Mouse (Mus musculus) adrenal gland, postnatal 36 days (tissue): ENCODE results near the gene Gm12184. TPM values are rescaled to one million over a fixed set of nuclear protein-coding genes. Genes with fewer than 3 reads are reported as not detected.
"Not testable (repeated sequence)": the region's sequence is repeated elsewhere in the genome, so short reads cannot be mapped to it uniquely, and the experiment has no call there.

Experiments used
- DNase-seq, 2 experiments: peaks; one replicate each; pipeline ENCODE4 v3.0.0; 2021; ENCODE audit warnings: mixed read lengths in 1 of 2
- total RNA-seq, 2 experiments: library from RNA; stranded (reverse); gene quantifications; 2 replicates each; pipeline ENCODE4 v1.2.3; 2021

The Gm12184 gene
- total RNA-seq, 2 experiments from 2014 or later, result 1.4 to 3.2 TPM

DNA sequence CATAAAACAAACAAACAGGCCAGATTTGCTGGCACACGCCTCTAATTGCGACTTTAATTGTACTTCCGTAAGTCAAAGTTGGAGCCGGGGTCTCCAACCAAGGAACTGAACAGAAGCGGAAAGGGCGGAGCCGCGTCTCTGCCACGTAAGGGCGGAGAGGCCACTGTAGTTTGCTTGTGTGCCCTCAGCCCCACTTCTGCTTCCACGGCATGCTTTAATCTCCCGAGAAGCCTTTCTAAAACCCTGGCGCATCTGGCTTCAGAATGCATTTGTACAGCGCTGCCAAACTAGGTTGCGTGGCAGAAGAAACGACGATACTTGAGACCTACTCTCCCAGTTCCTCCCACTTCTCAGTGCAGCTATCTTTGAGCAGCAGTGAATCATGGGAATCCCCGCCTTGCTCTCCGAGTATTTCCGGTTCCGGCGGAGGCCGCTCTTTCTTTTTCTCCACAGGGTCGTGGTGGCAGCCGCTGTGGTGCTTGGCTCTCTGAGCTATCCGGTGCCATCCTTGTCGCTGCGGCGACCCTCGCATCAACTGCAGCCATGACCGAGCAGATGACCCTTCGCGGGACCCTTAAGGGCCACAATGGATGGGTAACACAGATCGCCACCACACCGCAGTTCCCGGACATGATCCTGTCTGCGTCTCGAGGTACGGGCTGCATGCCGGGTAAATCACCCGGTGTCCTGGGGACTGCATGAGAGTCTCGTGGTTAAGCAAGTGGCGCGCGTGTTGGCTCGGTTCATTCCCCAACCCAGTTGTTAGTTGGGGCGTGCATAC lies 26.3 kb downstream of the Gm12184 start, which contains the start of gene Rack1:
Gene Rack1 (plus strand): TSS at position 412 of the 781 bp plus-strand sequence.
- peak; percentile 91 to 92 for DNase-seq

- no peak for DNase-seq
Measured at GRCm38 (mm10) chr11:48798984-48799920, 27.2 kb downstream of the Gm12184 start.

DNA sequence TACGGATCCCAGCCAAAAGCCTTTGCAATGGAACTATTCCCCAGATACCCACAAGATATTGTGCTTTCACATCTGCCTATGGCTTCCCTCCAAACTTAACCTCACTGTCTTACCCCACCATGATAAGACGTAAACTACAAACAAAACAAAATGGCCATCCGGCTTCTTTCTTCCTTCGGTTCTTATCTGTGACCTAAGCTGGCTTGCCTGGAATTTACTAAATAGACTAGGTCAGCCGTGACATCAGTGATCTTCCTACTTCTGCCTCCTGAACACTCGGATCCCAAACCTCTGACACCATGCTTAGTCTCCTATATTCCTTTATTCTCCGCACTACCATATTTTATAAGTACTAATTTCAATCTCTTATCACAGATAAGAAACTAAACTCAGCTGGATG lies 28.1 kb downstream of the Gm12184 start:
- no peak for DNase-seq

- no peak for DNase-seq
Measured at GRCm38 (mm10) chr11:48797287-48797686, 29.2 kb downstream of the Gm12184 start.

GRCm38 (mm10) chr11:48796290-48796689 lies 30.2 kb downstream of the Gm12184 start:
- DNase-seq, result no peak

- no peak for DNase-seq
Measured at GRCm38 (mm10) chr11:48795221-48795620, 31.2 kb downstream of the Gm12184 start.

DNA sequence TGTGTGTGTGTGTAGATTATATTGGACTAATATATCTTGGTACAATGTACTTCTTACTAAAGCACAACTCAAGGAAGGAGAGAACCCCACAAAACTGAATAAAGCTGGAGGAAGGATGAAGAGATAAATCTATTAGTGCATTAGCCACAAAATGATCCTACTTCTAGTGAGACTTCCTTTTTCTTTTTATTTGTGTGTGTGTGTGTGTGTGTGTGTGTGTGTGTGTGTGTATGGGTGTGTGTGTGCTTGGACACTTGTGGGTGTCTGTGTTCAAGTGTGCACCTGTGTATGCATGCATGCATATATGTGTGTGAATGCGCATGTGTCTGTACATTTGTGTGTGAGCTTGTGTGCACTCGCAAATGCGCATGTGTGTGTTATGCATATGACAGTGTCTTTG lies 33.3 kb downstream of the Gm12184 start:
- no peak for DNase-seq

DNA sequence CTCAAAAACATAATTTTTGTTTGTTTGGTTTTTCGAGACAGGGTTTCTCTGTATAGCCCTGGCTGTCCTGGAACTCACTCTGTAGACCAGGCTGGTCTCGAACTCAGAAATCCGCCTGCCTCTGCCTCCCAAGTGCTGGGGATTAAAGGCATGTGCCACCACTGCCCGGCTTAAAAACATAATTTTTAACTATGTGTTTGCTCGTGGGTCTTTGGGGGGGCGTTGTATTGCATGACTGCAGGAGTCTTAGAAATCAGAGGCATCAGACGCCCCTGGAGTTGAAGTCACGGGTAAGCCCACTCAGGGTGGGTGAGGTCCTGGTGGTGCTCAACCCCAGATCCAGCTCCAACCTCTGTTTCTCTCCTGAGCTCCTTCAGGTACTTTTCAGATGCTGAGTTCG lies 34.6 kb downstream of the Gm12184 start:
- DNase-seq, result not testable (repeated sequence)

DNA sequence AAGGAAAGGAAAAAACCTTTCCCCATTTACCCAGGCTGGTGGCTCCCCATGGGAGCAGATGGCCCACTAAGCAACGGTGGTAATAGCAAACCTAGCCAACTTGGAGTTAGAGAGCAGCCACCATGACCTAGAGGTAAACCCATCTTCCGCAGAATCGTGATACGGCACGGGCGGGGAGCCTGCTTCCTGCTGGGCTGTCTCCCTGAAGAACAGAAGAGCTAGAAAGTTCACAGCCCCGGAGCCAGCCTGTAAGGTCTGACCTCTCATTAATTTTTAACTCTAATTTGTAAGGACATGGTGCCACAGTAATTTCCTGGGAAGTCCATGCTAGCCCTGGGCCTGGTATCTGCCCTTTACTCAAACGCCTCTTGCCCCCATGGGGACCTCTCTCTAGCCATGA lies 35.5 kb downstream of the Gm12184 start:
- DNase-seq, result no peak

GRCm38 (mm10) chr11:48789973-48790823 lies 36.3 kb downstream of the Gm12184 start:
- DNase-seq, result peak; percentile 89 to 93

DNA sequence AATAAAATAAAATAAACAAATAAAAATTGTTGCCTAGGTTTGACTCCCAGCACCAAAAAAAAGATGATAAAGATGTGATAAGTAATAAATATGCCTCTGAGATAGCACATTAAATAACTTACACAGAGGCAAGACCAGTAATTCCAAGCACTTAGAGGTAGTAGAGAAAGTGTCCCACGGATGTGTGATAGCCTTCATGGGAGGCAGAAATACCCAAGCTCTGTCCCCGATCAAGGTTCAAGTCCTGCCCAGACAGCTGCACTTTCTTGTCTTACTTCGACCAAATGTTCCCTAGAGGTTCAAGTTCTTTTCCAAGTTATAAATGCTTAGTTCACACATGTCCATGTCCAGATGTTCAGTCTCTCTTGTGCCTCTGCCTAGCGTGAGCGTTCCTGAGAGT lies 37.2 kb downstream of the Gm12184 start:
- DNase-seq, result no peak

DNA sequence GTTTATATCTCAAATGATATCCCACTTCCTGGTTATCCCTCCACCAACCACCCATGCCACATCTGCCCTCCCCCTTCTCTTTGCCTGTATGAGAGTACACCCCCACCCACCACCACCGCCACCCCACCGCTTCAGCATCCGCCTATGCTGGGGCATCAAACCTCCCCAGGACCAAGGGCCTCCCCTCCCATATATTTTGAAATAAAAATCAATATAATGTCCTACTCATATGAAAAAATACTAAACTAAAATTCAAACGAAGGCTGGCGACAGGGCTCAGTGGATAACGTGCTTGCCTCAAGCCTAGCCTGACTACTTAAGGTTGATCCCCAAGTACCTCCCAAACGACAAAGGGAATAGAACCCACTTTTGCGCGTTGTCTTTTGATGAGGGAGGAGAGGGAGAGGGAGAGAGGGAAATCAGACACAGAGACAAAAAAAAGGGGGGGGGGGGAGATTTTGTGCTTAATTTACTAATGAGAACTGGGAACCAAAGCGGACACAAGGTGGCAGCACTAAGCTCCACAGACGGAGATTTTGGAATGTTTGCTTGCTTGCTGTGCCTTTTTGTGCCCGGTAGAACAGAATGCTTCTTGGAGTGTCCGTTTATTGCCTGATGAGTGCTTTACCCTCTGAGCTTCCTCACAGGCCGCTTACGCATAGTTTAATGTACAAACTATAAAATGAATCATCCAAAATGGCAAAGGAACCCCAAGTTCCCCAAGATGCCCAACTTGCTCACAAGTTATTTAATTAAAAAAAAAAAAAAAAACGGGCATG lies 38.0 kb downstream of the Gm12184 start:
- peak; percentile 73 to 82 for DNase-seq

- DNase-seq, result peak; percentile 12 to 43
Measured at GRCm38 (mm10) chr11:48787455-48788211, 38.8 kb downstream of the Gm12184 start.

GRCm38 (mm10) chr11:48782243-48782642 lies 44.2 kb downstream of the Gm12184 start:
- no peak for DNase-seq

GRCm38 (mm10) chr11:48779450-48779849 lies 47.0 kb downstream of the Gm12184 start:
- peak; percentile 30 to 58 for DNase-seq

DNA sequence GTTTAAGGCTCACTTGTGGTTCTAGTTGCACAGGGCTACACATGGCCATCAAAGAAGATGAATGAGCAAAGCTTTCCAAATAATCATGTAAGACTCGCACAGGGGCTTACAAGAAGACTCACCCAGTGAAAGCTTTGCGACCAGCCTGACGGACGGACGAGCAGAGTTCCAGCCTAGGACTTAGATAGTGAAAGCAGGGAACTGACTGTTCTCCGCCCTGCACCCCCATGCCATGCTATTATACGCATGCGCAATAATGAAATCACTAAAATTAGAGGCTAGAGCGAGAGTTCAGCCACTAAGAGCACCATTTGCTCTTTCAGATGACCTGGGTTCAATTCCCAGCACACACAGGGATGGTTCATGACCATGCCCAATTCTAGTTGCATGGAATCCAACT lies 49.2 kb downstream of the Gm12184 start:
- DNase-seq, result no peak

DNA sequence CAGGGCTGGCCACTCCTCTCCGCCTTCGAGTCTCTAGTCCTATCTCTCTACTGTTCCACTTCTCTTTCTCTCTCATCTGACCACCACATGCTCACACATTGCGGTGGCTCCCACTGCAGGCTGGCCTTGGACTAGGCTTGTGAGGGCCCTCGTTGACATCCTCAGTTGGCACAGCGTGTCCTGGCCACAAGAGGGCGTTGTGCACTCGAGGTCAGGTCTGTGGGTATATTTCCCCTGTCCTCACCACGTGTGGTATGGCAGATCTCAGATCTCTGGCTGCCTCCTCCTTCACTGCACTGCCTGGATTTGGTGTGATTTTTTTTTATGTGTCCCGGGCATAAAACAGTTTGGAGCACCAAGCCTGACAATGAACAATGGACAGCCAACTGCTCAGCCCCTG lies 49.8 kb downstream of the Gm12184 start:
- DNase-seq, result no peak

GRCm38 (mm10) chr11:48775483-48775882 lies 51.0 kb downstream of the Gm12184 start:
- DNase-seq, result peak; percentile 35 to 52
